Mouse (Mus musculus) intestine, postnatal 0 days (tissue): ENCODE data around the gene C1qtnf1. TPM values are rescaled to one million over a fixed set of nuclear protein-coding genes. Genes with fewer than 3 reads are reported as not detected.
A peak's percentile ranks its signal among the peaks of the same experiment; 100 is the strongest.

ENCODE experiments used
- ATAC-seq: fragments of 200-750 bp; cut with Nextera tagmentation; 2 replicates; pipeline ENCODE4 v1.8.0; 2017; ENCODE audit warnings: mild to moderate bottlenecking, moderate TSS enrichment, moderate library complexity
- H3K27ac ChIP-seq: fragments of 300-500 bp; sonication (generic); 2 replicates; pipeline ENCODE4 v1.5.1; 2014; ENCODE audit warnings: mild to moderate bottlenecking, low read depth, low read length, moderate library complexity
- H3K27me3 ChIP-seq: fragments of 300-500 bp; sonication (generic); replicated peaks from 2 replicates; pipeline ENCODE4 v1.6.1; 2014; ENCODE audit warnings: low read length, mixed read lengths; ENCODE audit not compliant: control insufficient read depth, insufficient read depth
- H3K36me3 ChIP-seq: fragments of 300-500 bp; sonication (generic); 2 replicates; pipeline ENCODE4 v1.6.1; 2014; ENCODE audit warnings: mild to moderate bottlenecking, moderate library complexity; ENCODE audit not compliant: control insufficient read depth, insufficient read depth
- H3K4me1 ChIP-seq: fragments of 300-500 bp; sonication (generic); replicated peaks from 2 replicates; pipeline ENCODE4 v1.6.1; 2014; ENCODE audit warnings: antibody characterized with exemption, low read length, mixed read lengths; ENCODE audit not compliant: control insufficient read depth, insufficient read depth
- H3K4me2 ChIP-seq: fragments of 300-500 bp; sonication (generic); replicated peaks from 2 replicates; pipeline ENCODE4 v1.6.1; 2014; ENCODE audit warnings: low read depth, mild to moderate bottlenecking, moderate library complexity
- H3K4me3 ChIP-seq: fragments of 300-500 bp; sonication (generic); 2 replicates; pipeline ENCODE4 v1.5.1; 2014; ENCODE audit warnings: low read depth, low read length
- H3K9ac ChIP-seq: fragments of 300-500 bp; sonication (generic); 2 replicates; pipeline ENCODE4 v1.6.1; 2014; ENCODE audit warnings: mild to moderate bottlenecking, low read depth, low read length
- H3K9me3 ChIP-seq: fragments of 300-500 bp; sonication (generic); 2 replicates; pipeline ENCODE4 v1.6.1; 2016; ENCODE audit warnings: mixed run types; ENCODE audit not compliant: control insufficient read depth
- CTCF ChIP-seq: sonication (generic); IDR thresholded peaks from 2 replicates; pipeline ENCODE4 v1.5.1; 2016; ENCODE audit warnings: low read depth, mild to moderate bottlenecking, control low read depth, antibody characterized with exemption, moderate library complexity
- WGBS: fragments of 180-500 bp; shearing (Covaris S2); extraction: QIAGEN DNeasy Blood & Tissue Kit; methylation state at CpG from one replicate; pipeline ENCODE4 v1.1.7; 2014; 5-methylcytosine and 5-hydroxymethylcytosine counted together
- polyA plus RNA-seq: library from polyadenylated mRNA; unstranded; fragments of >200 nt; fragmentation: Nextera tagmentation; extraction: Ambion mirVana; gene quantifications from 2 replicates; pipeline ENCODE4 v1.2.1, GENCODE M21; 2015

Gene C1qtnf1
- polyA plus RNA-seq, 1 experiment from 2014 or later: 6.1 TPM

DNA sequence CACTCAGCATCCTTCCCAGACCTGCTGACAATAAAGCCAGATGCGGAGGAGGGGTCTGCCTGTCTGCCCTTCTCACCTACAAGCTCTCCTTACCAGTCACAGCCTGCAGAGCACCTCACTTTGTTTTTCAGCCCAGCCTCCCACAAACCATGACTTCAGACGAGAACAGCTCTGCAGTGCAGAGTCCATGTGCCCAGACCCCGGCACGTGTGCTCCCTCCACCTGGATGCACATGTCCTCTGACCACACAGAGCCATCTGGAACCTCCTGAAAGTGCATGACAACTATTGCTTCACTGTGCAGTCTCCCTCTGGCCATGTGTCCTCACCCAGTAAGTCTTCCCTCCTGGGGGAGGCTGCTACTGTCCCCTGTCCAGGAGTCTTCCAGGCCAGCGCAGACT lies 13.7 kb upstream of the C1qtnf1 start:
- ATAC-seq: no peak
- no peaks in the 10 kb centered on the region for H3K9me3 ChIP-seq
- no peak overlapping the region for H3K9ac ChIP-seq
- peaks cover 45% of the 10 kb centered on the region for H3K36me3 ChIP-seq
- peaks cover 12% of the 10 kb centered on the region for H3K4me1 ChIP-seq
- no peak for TF ChIP-seq CTCF
- WGBS: 57% methylated on average over 5 of the region's 5 CpGs
- no peaks in the 10 kb centered on the region for H3K27me3 ChIP-seq
- H3K4me2 ChIP-seq: peak overlapping the region; percentile 51
- peak overlapping the region; percentile 60 for H3K27ac ChIP-seq
- no peak overlapping the region for H3K4me3 ChIP-seq

DNA sequence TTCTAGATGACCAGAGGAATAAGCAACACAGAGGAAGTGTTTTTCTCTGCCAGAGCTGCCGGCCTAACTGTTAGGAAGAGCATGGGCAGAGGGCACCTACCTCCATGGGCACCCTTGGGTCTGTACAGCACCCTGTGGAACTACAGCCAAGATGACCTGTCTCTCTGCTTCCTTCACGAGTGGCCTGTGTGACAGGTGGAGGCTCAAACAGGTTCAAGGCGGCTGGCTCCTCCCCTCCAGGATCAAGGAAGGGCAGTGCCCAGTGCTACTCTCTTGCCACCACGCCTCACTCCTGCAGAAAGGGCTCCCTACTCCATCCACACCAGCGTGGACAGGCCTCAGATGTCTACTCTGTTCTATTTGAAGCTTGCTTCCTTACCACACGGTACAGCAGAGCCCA lies 12.4 kb upstream of the C1qtnf1 start:
- Histone ChIP-seq H3K27ac (peak overlapping the region; percentile 89), H3K9me3 (no peaks in the 10 kb centered on the region), H3K27me3 (no peaks in the 10 kb centered on the region), H3K9ac (0 out of 2 replicates have a peak overlapping the region, but pooled peaks have one; percentile 40), H3K4me3 (no peak overlapping the region), H3K36me3 (peaks cover 38% of the 10 kb centered on the region), H3K4me2 (peak overlapping the region; percentile 51), H3K4me1 (peaks cover 12% of the 10 kb centered on the region)
- ATAC-seq: peak; percentile 41
- WGBS: 42% methylated on average over 6 of the region's 6 CpGs
- TF ChIP-seq CTCF: no peak

DNA sequence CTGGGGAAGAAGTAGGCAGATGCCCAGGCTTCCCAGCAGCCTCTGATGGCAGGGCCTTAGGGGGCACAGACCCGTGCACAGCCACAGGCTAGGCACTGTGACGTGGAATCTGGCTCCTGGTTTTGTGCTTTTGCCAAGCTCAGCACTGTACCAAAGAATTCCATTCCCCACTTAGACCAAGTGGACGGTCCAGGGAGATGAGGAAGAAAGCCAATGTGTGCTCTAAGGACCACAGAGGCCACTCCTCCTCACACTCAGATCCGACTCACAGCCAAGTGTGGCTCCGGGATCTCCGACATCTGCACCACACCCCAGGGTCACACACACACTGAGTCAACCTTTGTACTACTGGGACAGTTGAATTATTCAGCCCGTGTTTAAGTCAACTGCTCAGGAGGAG lies 12.0 kb upstream of the C1qtnf1 start:
- H3K27ac ChIP-seq: peak overlapping the region; percentile 89
- H3K27me3 ChIP-seq: no peaks in the 10 kb centered on the region
- H3K9me3 ChIP-seq: no peaks in the 10 kb centered on the region
- WGBS: 39% methylated on average over 7 of the region's 7 CpGs
- no peak overlapping the region for H3K4me3 ChIP-seq
- peak overlapping the region; percentile 51 for H3K4me2 ChIP-seq
- no peak overlapping the region for H3K9ac ChIP-seq
- H3K4me1 ChIP-seq: peaks cover 11% of the 10 kb centered on the region
- ATAC-seq: peak; percentile 70
- TF ChIP-seq CTCF: no peak
- H3K36me3 ChIP-seq: peaks cover 34% of the 10 kb centered on the region

DNA sequence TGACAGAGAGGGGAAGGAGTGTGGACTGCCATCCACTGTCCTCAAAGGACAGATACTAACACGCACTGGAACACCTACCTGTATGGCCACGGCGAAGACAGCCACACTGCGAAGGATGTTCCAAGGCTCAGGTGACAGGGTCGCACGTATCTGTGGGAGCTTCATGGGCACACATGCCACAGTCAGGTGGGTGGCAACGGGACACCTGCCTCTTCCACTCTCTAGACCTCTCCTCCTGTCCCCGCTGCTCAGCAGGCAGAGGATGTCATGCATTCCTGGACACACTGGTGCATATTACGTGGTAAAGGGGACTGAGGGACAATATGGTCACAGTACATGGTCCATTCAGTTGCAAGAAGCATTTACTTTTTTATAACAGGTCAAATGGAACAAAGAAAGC lies 10.5 kb upstream of the C1qtnf1 start:
- Histone ChIP-seq H3K4me1 (peaks cover 8% of the 10 kb centered on the region), H3K36me3 (peaks cover 28% of the 10 kb centered on the region; the same call in 1 of the 2 replicates), H3K4me3 (peak overlapping the region; percentile 71; the same call in 1 of the 2 replicates), H3K27ac (peak overlapping the region; percentile 95; the same call in 1 of the 2 replicates), H3K4me2 (peak overlapping the region; percentile 90), H3K27me3 (no peaks in the 10 kb centered on the region), H3K9me3 (no peaks in the 10 kb centered on the region), H3K9ac (no peak overlapping the region)
- no peak for ATAC-seq
- TF ChIP-seq CTCF: no peak
- WGBS: 82% methylated on average over 9 of the region's 9 CpGs

DNA sequence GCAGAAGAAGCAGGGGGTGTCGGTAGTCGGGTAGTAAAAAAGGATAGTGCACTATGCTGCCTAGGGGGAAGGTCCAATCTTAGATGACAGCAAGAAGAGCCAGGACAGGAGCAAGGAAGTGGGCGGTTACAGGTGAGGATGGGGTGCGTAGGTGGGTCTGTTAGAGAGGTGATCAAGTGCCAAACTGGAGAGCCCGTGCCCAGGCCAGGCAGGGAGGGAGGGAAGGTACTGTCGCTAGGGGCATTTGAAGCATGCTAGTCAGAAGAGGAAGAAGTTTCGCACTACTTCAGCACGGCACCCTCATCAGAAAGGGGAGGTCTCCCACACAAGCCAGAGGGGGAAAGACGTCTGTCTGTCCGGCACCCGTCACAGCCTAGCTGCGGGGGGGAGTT lies 9.6 kb upstream of the C1qtnf1 start:
- ATAC-seq: peak; percentile 9
- H3K9ac ChIP-seq: peak overlapping the region; percentile 82
- peak overlapping the region; percentile 71 for H3K4me3 ChIP-seq
- H3K4me1 ChIP-seq: peaks cover 8% of the 10 kb centered on the region
- 2% methylated on average over 12 of the region's 12 CpGs for WGBS
- H3K4me2 ChIP-seq: peak overlapping the region; percentile 90
- peaks cover 22% of the 10 kb centered on the region; the same call in 1 of the 2 replicates for H3K36me3 ChIP-seq
- H3K27me3 ChIP-seq: no peaks in the 10 kb centered on the region
- no peaks in the 10 kb centered on the region for H3K9me3 ChIP-seq
- peak overlapping the region; percentile 95 for H3K27ac ChIP-seq
- no peak for TF ChIP-seq CTCF

DNA sequence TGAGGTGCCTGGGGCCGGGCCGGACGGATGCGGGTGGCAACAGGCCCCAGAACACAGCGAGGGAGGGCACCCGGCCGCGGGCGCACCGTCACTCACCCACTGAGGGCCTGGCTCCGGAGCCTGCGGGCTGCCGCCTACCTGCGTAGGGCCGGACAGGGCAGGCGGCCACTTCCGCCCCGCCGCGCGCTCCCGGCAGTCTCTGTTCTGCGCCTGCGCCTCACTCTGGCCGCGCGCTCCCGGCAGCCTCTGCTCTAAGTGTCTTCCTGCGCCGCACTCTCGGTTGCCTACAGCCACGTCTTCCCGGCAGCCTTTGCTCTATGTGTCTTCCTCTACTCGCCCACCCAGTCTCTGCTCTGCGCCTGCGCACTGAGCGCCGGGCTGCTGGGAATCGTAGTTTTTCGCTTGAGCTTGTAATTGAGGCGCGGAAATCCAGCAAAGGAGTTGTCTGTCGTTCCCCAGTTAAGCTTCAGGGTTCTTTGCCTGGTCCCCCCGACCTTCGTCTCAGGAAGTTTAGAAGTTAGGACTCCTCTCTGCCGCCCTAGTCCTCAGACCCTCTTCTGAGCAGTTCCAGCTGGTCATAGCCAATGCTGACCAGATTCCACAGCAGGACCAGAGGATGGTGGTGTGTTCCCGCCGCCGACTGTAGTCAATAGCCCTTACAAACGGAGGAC lies 9.0 kb upstream of the C1qtnf1 start, which contains the start of gene Cant1:
TSS of gene Cant1 (minus strand) at position 253 of the 671 bp plus-strand sequence.
- peaks cover 5% of the 10 kb centered on the region for H3K4me1 ChIP-seq
- under 1% methylated on average over 46 of the region's 50 CpGs for WGBS
- H3K9me3 ChIP-seq: no peaks in the 10 kb centered on the region
- peaks cover 17% of the 10 kb centered on the region; the same call in 1 of the 2 replicates for H3K36me3 ChIP-seq
- H3K9ac ChIP-seq: peak within 1 kb of the TSS; percentile 82
- peak within 1 kb of the TSS; percentile 95 for H3K27ac ChIP-seq
- 0 out of 2 replicates have a peak, but pooled peaks have one; percentile 20 for TF ChIP-seq CTCF
- H3K4me2 ChIP-seq: peak within 1 kb of the TSS; percentile 90
- peak within 1 kb of the TSS; percentile 71 for H3K4me3 ChIP-seq
- H3K27me3 ChIP-seq: no peaks in the 10 kb centered on the region
- peak; percentile 83 for ATAC-seq
